Mouse (Mus musculus) MEL (cell line): ENCODE results near the gene Pgd. TPM values are rescaled to one million over a fixed set of nuclear protein-coding genes. Genes with fewer than 3 reads are reported as not detected.
A peak's percentile ranks its signal among the peaks of the same experiment; 100 is the strongest.
"Not testable (repeated sequence)": the region's sequence is repeated elsewhere in the genome, so short reads cannot be mapped to it uniquely, and the experiment has no call there.

ENCODE experiments used
- DNase-seq: peaks from one replicate; pipeline ENCODE4 v3.0.0; 2011; ENCODE audit warnings: low read depth, low spot score
- H3K27ac ChIP-seq: 2 replicates; pipeline ENCODE4 v1.5.1; 2012; ENCODE audit warnings: low read depth, mild to moderate bottlenecking, control low read depth, low read length, moderate library complexity; ENCODE audit not compliant: control insufficient read depth
- H3K27me3 ChIP-seq, 2 experiments: fragments of 150-350 bp in 1 of 2; sonication (generic) in 1 of 2; 2 replicates each; pipeline ENCODE4 v1.6.1; 2012; ENCODE audit warnings: low read length in 2 of 2, mild to moderate bottlenecking in 2 of 2, improper control_type of control experiment in 1 of 2, moderate library complexity in 1 of 2; ENCODE audit not compliant: insufficient read depth in 2 of 2, control insufficient read depth in 1 of 2
- H3K36me3 ChIP-seq, 2 experiments: 2 replicates each; pipeline ENCODE4 v1.6.1; 2012 to 2014; ENCODE audit warnings: low read length in 2 of 2, improper control_type of control experiment in 1 of 2, inconsistent platforms in 1 of 2, mild to moderate bottlenecking in 1 of 2; ENCODE audit not compliant: insufficient read depth in 2 of 2, control insufficient read depth in 1 of 2
- H3K4me1 ChIP-seq, 2 experiments: fragments of 150-350 bp in 1 of 2; sonication (generic) in 1 of 2; 2 replicates each; pipeline ENCODE4 v1.6.1; 2012; ENCODE audit warnings: low read length in 2 of 2, improper control_type of control experiment in 1 of 2, mild to moderate bottlenecking in 1 of 2; ENCODE audit not compliant: insufficient read depth in 2 of 2, control insufficient read depth in 1 of 2
- H3K4me3 ChIP-seq, 2 experiments: fragments of 150-350 bp in 1 of 2; sonication (generic) in 1 of 2; 2 replicates each; pipeline ENCODE4 v1.5.1; 2012; ENCODE audit warnings: low read depth in 2 of 2, low read length in 2 of 2, mild to moderate bottlenecking in 2 of 2, moderate library complexity in 2 of 2, control low read depth in 1 of 2, improper control_type of control experiment in 1 of 2; ENCODE audit not compliant: control insufficient read depth in 1 of 2, insufficient read depth in 1 of 2
- H3K79me2 ChIP-seq: 2 replicates; pipeline ENCODE4 v1.6.1; 2012; ENCODE audit warnings: mild to moderate bottlenecking, low read length, moderate library complexity; ENCODE audit not compliant: control insufficient read depth, poor library complexity, insufficient read depth
- H3K9ac ChIP-seq: 2 replicates; pipeline ENCODE4 v1.6.1; 2012; ENCODE audit warnings: low read depth, mild to moderate bottlenecking, control low read depth, low read length, moderate library complexity; ENCODE audit not compliant: control insufficient read depth, poor library complexity, severe bottlenecking
- H3K9me3 ChIP-seq: fragments of 150-350 bp; sonication (generic); replicated peaks from 2 replicates; pipeline ENCODE4 v1.6.1; 2012; ENCODE audit warnings: mild to moderate bottlenecking, low read length, improper control_type of control experiment, moderate library complexity; ENCODE audit not compliant: insufficient read depth
- BHLHE40 ChIP-seq: IDR thresholded peaks from 2 replicates; pipeline ENCODE4 v1.6.1; 2012; ENCODE audit warnings: low read depth, mild to moderate bottlenecking, inconsistent platforms, low read length, improper control_type of control experiment, borderline replicate concordance
- CTCF ChIP-seq, 3 experiments: IDR thresholded peaks in 2 of 3; conservative IDR thresholded peaks in 1 of 3; 2 replicates each; pipeline ENCODE4 v1.5.1; 2011 to 2012; ENCODE audit warnings: low read length in 3 of 3, low read depth in 2 of 3, mild to moderate bottlenecking in 2 of 3, improper control_type of control experiment in 1 of 3, inconsistent platforms in 1 of 3, mixed read lengths in 1 of 3, moderate library complexity in 1 of 3; ENCODE audit not compliant: control insufficient read depth in 1 of 3, insufficient read depth in 1 of 3, poor library complexity in 1 of 3, severe bottlenecking in 1 of 3
- E2F4 ChIP-seq: IDR thresholded peaks from 2 replicates; pipeline ENCODE4 v1.6.1; 2011; ENCODE audit warnings: low read depth, low read length, improper control_type of control experiment, borderline replicate concordance
- EP300 ChIP-seq, 2 experiments: IDR thresholded peaks; 2 replicates each; pipeline ENCODE4 v1.6.1; 2011; ENCODE audit warnings: improper control_type of control experiment in 2 of 2, low read length in 2 of 2, low read depth in 1 of 2, mild to moderate bottlenecking in 1 of 2
- ETS1 ChIP-seq: IDR thresholded peaks from 2 replicates; pipeline ENCODE4 v1.6.1; 2012; ENCODE audit warnings: low read depth, mild to moderate bottlenecking, inconsistent platforms, low read length, improper control_type of control experiment, moderate library complexity
- GABPA ChIP-seq: IDR thresholded peaks from 2 replicates; pipeline ENCODE4 v1.6.1; 2012; ENCODE audit warnings: low read depth, mild to moderate bottlenecking, inconsistent platforms, low read length, improper control_type of control experiment, moderate library complexity
- HCFC1 ChIP-seq: IDR thresholded peaks from 2 replicates; pipeline ENCODE4 v1.6.1; 2012; ENCODE audit warnings: low read depth, mild to moderate bottlenecking, inconsistent platforms, low read length, improper control_type of control experiment, moderate library complexity
- KAT2A ChIP-seq: conservative IDR thresholded peaks from 2 replicates; pipeline ENCODE4 v1.6.1; 2012; ENCODE audit warnings: low read depth, low read length, improper control_type of control experiment, inconsistent platforms
- MAX ChIP-seq: IDR thresholded peaks from 2 replicates; pipeline ENCODE4 v1.6.1; 2011; ENCODE audit warnings: low read length, improper control_type of control experiment
- MAZ ChIP-seq: IDR thresholded peaks from 2 replicates; pipeline ENCODE4 v1.6.1; 2012; ENCODE audit warnings: low read depth, mild to moderate bottlenecking, inconsistent platforms, low read length, improper control_type of control experiment
- MEF2A ChIP-seq: IDR thresholded peaks from 2 replicates; pipeline ENCODE4 v1.6.1; 2014; ENCODE audit warnings: low read depth, mild to moderate bottlenecking, inconsistent platforms, low read length, improper control_type of control experiment; ENCODE audit not compliant: poor library complexity, insufficient replicate concordance, severe bottlenecking; ENCODE audit errors: extremely low read depth
- MXI1 ChIP-seq: IDR thresholded peaks from 2 replicates; pipeline ENCODE4 v1.6.1; 2011; ENCODE audit warnings: mild to moderate bottlenecking, low read depth, low read length, improper control_type of control experiment
- MYC ChIP-seq: IDR thresholded peaks from 2 replicates; pipeline ENCODE4 v1.6.1; 2011; ENCODE audit warnings: low read depth, mild to moderate bottlenecking, low read length, improper control_type of control experiment, moderate library complexity
- NELFE ChIP-seq: IDR thresholded peaks from 2 replicates; pipeline ENCODE4 v1.6.1; 2011; ENCODE audit warnings: low read depth, low read length, improper control_type of control experiment
- POLR2A ChIP-seq, 2 experiments: IDR thresholded peaks; 2 replicates each; pipeline ENCODE4 v1.6.1; 2011 to 2012; ENCODE audit warnings: low read length in 2 of 2, mild to moderate bottlenecking in 2 of 2, control low read depth in 1 of 2, improper control_type of control experiment in 1 of 2, low read depth in 1 of 2, moderate library complexity in 1 of 2; ENCODE audit not compliant: control insufficient read depth in 1 of 2, insufficient read depth in 1 of 2, poor library complexity in 1 of 2
- POLR2AphosphoS2 ChIP-seq: IDR thresholded peaks from 2 replicates; pipeline ENCODE4 v1.6.1; 2011; ENCODE audit warnings: low read length, improper control_type of control experiment
- POLR2AphosphoS5 ChIP-seq: IDR thresholded peaks from 2 replicates; pipeline ENCODE4 v1.6.1; 2012; ENCODE audit warnings: low read depth, borderline replicate concordance, mild to moderate bottlenecking, inconsistent platforms, low read length, moderate library complexity, mixed read lengths
- RCOR1 ChIP-seq: IDR thresholded peaks from 2 replicates; pipeline ENCODE4 v1.6.1; 2012; ENCODE audit warnings: low read depth, mild to moderate bottlenecking, inconsistent platforms, low read length, improper control_type of control experiment
- SIN3A ChIP-seq: IDR thresholded peaks from 2 replicates; pipeline ENCODE4 v1.6.1; 2012; ENCODE audit warnings: low read length, improper control_type of control experiment, inconsistent platforms
- SMC3 ChIP-seq: IDR thresholded peaks from 2 replicates; pipeline ENCODE4 v1.6.1; 2011; ENCODE audit warnings: low read depth, low read length, improper control_type of control experiment
- TAL1 ChIP-seq: IDR thresholded peaks from 2 replicates; pipeline ENCODE4 v1.6.1; 2012; ENCODE audit warnings: mild to moderate bottlenecking, inconsistent platforms, low read length, moderate library complexity, mixed read lengths
- TBP ChIP-seq: IDR thresholded peaks from 2 replicates; pipeline ENCODE4 v1.8.0; 2011; ENCODE audit warnings: low read depth, low read length, improper control_type of control experiment
- TCF12 ChIP-seq: IDR thresholded peaks from 2 replicates; pipeline ENCODE4 v1.6.1; 2014; ENCODE audit warnings: low read depth, mild to moderate bottlenecking, inconsistent platforms, low read length, improper control_type of control experiment, moderate library complexity
- USF1 ChIP-seq: IDR thresholded peaks from 2 replicates; pipeline ENCODE4 v1.6.1; 2014; ENCODE audit warnings: low read depth, mild to moderate bottlenecking, inconsistent platforms, low read length, improper control_type of control experiment, moderate library complexity
- USF2 ChIP-seq, 2 experiments: IDR thresholded peaks; 2 replicates each; pipeline ENCODE4 v1.6.1; 2011 to 2012; ENCODE audit warnings: improper control_type of control experiment in 2 of 2, low read length in 2 of 2, borderline replicate concordance in 1 of 2, inconsistent platforms in 1 of 2, low read depth in 1 of 2, mild to moderate bottlenecking in 1 of 2; ENCODE audit not compliant: insufficient read depth in 1 of 2
- ZC3H11A ChIP-seq: IDR thresholded peaks from 2 replicates; pipeline ENCODE4 v1.6.1; 2012; ENCODE audit warnings: low read depth, mild to moderate bottlenecking, inconsistent platforms, low read length, improper control_type of control experiment
- ZKSCAN1 ChIP-seq: IDR thresholded peaks from 2 replicates; pipeline ENCODE4 v1.6.1; 2012; ENCODE audit warnings: low read depth, mild to moderate bottlenecking, inconsistent platforms, low read length, improper control_type of control experiment, moderate library complexity
- polyA plus RNA-seq, 2 experiments: library from polyadenylated mRNA; stranded (reverse) in 1 of 2; unstranded in 1 of 2; fragments of >175 nt in 1 of 2; fragments of >200 nt in 1 of 2; gene quantifications; 2 replicates each; pipeline versions ENCODE4 v1.2.1 to v1.2.4; 2012; ENCODE audit warnings: low replicate concordance in 2 of 2, low read depth in 1 of 2; ENCODE audit not compliant: insufficient read length in 2 of 2, insufficient read depth in 1 of 2, missing spikeins in 1 of 2
- total RNA-seq: library from RNA; depleted of rRNA; stranded (reverse); fragments of 300-350 nt; gene quantifications from 2 replicates; pipeline ENCODE4 v1.2.3, GENCODE M21; 2012

The Pgd gene
- total and polyA plus RNA-seq, 3 experiments = 116 to 219 TPM; not detected in 1

- H3K79me2 ChIP-seq, H3K4me1 ChIP-seq, H3K9me3 ChIP-seq, H3K27me3 ChIP-seq: not testable (repeated sequence)
- peak overlapping the region; percentile 66 for H3K27ac ChIP-seq
- H3K9ac ChIP-seq = peak overlapping the region; percentile 49
- DNase-seq = peak; percentile 89
- TF ChIP-seq MXI1 (peak; percentile 92), POLR2A (IDR thresholded peaks at IDR 0.05; ENCODE audit: control insufficient read depth in 1 of 2, insufficient read depth in 1 of 2, low read depth in 1 of 2, low read length in 2 of 2, poor library complexity in 1 of 2) (peak in 1 of 2 experiments; percentile 35; a peak in 1 of 4 replicates), MAX (peak; percentile 91), TAL1 (peak; percentile 49), USF1 (peak; percentile 91), E2F4 (peak; percentile 39; the same call in 1 of the 2 replicates), MYC (peak; percentile 85; the same call in 1 of the 2 replicates), EP300 (IDR thresholded peaks at IDR 0.05; ENCODE audit: low read depth in 1 of 2, low read length in 2 of 2) (peak; percentile 11 to 25; a peak in 1 of 4 replicates), NELFE (0 out of 2 replicates have a peak, but pooled peaks have one; percentile 17), ETS1 (peak; percentile 53), TCF12 (peak; percentile 40; the same call in 1 of the 2 replicates), SIN3A (peak; percentile 93), TBP (peak; percentile 71), POLR2AphosphoS2 (peak; percentile 35; the same call in 1 of the 2 replicates), HCFC1 (peak; percentile 71), BHLHE40 (peak; percentile 46), USF2 (IDR thresholded peaks at IDR 0.05; ENCODE audit: borderline replicate concordance in 1 of 2, insufficient read depth in 1 of 2, low read depth in 1 of 2, low read length in 2 of 2) (peak; percentile 48 to 67; a peak in 2 of 4 replicates)
- TF ChIP-seq, all 39 proteins: peak for 17; not testable (repeated sequence) for 22
- peak overlapping the region; percentile 23 to 24; a peak in 3 of 4 replicates for H3K4me3 ChIP-seq
- not testable (repeated sequence) for H3K36me3 ChIP-seq
Measured at GRCm38 (mm10) chr4:149119978-149120562, 46.5 kb downstream of the Pgd start.

- Histone ChIP-seq H3K4me3 (peak within 1 kb of the TSS; percentile 56 to 84), H3K9ac (peak within 1 kb of the TSS; percentile 70), H3K27ac (no peak within 1 kb of the TSS), H3K36me3 (peaks cover 0 to 11% of the 10 kb centered on the region in 2 experiments; a peak in 2 of 4 replicates), H3K79me2 (peaks cover 5% of the 10 kb centered on the region), H3K9me3 (no peaks in the 10 kb centered on the region), H3K27me3 (no peaks in the 10 kb centered on the region), H3K4me1 (peaks cover 2 to 13% of the 10 kb centered on the region in 2 experiments; a peak in 3 of 4 replicates)
- DNase-seq = peak; percentile 94
- no peak for TF ChIP-seq EP300 (IDR thresholded peaks at IDR 0.05; ENCODE audit: low read depth in 1 of 2, low read length in 2 of 2)
- peak; percentile 100 for TF ChIP-seq HCFC1
- TF ChIP-seq MXI1 = peak; percentile 82
- TF ChIP-seq CTCF (IDR thresholded peaks at IDR 0.05 in 2 of 3, conservative IDR thresholded peaks at IDR 0.05 in 1 of 3; ENCODE audit: control insufficient read depth in 1 of 3, insufficient read depth in 1 of 3, low read depth in 2 of 3, low read length in 3 of 3, poor library complexity in 1 of 3, severe bottlenecking in 1 of 3) = no peak
- TF ChIP-seq MYC = no peak
- TF ChIP-seq GABPA = no peak
- TF ChIP-seq ZC3H11A = no peak
- TF ChIP-seq SIN3A = peak; percentile 97
- no peak for TF ChIP-seq ZKSCAN1
- no peak for TF ChIP-seq SMC3
- TF ChIP-seq MAZ = peak; percentile 95; the same call in 1 of the 2 replicates
- no peak for TF ChIP-seq TAL1
- peak; percentile 71 for TF ChIP-seq USF1
- no peak for TF ChIP-seq POLR2AphosphoS2
- 0 out of 2 replicates have a peak, but pooled peaks have one; percentile 19 for TF ChIP-seq TCF12
- peak; percentile 99 for TF ChIP-seq KAT2A
- peak; percentile 77 for TF ChIP-seq POLR2A (IDR thresholded peaks at IDR 0.05; ENCODE audit: control insufficient read depth in 1 of 2, insufficient read depth in 1 of 2, low read depth in 1 of 2, low read length in 2 of 2, poor library complexity in 1 of 2)
- TF ChIP-seq POLR2AphosphoS5 = no peak
- TF ChIP-seq MEF2A = no peak
- TF ChIP-seq RCOR1 = peak; percentile 86
Measured at GRCm38 (mm10) chr4:149103875-149104561, 62.6 kb downstream of the Pgd start, which contains the start of gene Dffa. Dffa (plus strand) TSS chr4:149104146.
